ENCODE assay signal across 8 mouse cellular contexts in genomic region chr17:33909869-33910250, GRCm38 (mm10). TPM values are rescaled to one million over a fixed set of nuclear protein-coding genes. Genes with fewer than 3 reads are reported as not detected.
A peak's percentile ranks its signal among the peaks of the same experiment; 100 is the strongest.
DNase-seq lines count a peak whose midpoint lies in the region; ATAC-seq and TF ChIP-seq lines count a peak whose summit lies in the region.

No protein-coding gene starts in this region.

- H3K36me3 ChIP-seq in embryonic facial prominence, embryonic 11.5 days (replicated peaks; ENCODE audit: control insufficient read depth, insufficient read depth, low read depth, low read length) = peaks cover 23% of the 10 kb centered on the region
- peaks cover 41% of the 10 kb centered on the region for H3K36me3 ChIP-seq in heart, postnatal 0 days (replicated peaks; ENCODE audit: control insufficient read depth, insufficient read depth, low read length)
- peaks cover 43% of the 10 kb centered on the region for H3K36me3 ChIP-seq in megakaryocyte, embryonic 14.5 days (replicated peaks; ENCODE audit: low read length)

- 1% methylated on average over 14 of the region's 14 CpGs for WGBS in embryonic facial prominence, embryonic 11.5 days
- under 1% methylated on average over 14 of the region's 14 CpGs for WGBS in heart, postnatal 0 days

- H3K27me3 ChIP-seq in embryonic facial prominence, embryonic 11.5 days (ENCODE audit: control insufficient read depth, insufficient read depth, low read length) = no peaks in the 10 kb centered on the region; the same call in 1 of the 2 replicates
- H3K27me3 ChIP-seq in heart, postnatal 0 days (ENCODE audit: control insufficient read depth, insufficient read depth, low read length) = no peaks in the 10 kb centered on the region
- H3K27me3 ChIP-seq in megakaryocyte, embryonic 14.5 days (replicated peaks) = no peaks in the 10 kb centered on the region

- 0 out of 2 replicates have a peak, but pooled peaks have one; percentile 2 for ATAC-seq in embryonic facial prominence, embryonic 11.5 days (replicated peaks; ENCODE audit: insufficient number of reproducible peaks, low FRiP score, low TSS enrichment, low read depth)
- no peak for ATAC-seq in heart, postnatal 0 days (ENCODE audit: insufficient read depth, low read depth)

- peak overlapping the region; percentile 69 for H3K4me2 ChIP-seq in embryonic facial prominence, embryonic 11.5 days (ENCODE audit: low read depth, low read length)
- H3K4me2 ChIP-seq in heart, postnatal 0 days (ENCODE audit: low read depth, low read length) = peak overlapping the region; percentile 83

- TF ChIP-seq CTCF in heart, postnatal 0 days (IDR thresholded peaks at IDR 0.05; ENCODE audit: low read depth) = no peak

- peak overlapping the region; percentile 87 for H3K4me3 ChIP-seq in embryonic facial prominence, embryonic 11.5 days (ENCODE audit: low read depth, low read length)
- peak overlapping the region; percentile 93 for H3K4me3 ChIP-seq in heart, postnatal 0 days (ENCODE audit: low read depth, low read length)
- peak overlapping the region; percentile 92 for H3K4me3 ChIP-seq in megakaryocyte, embryonic 14.5 days (replicated peaks)

- H3K9me3 ChIP-seq in embryonic facial prominence, embryonic 11.5 days (replicated peaks; ENCODE audit: control insufficient read depth, low read length) = no peaks in the 10 kb centered on the region
- H3K9me3 ChIP-seq in heart, postnatal 0 days (replicated peaks; ENCODE audit: control insufficient read depth, low read length) = no peaks in the 10 kb centered on the region
- H3K9me3 ChIP-seq in megakaryocyte, embryonic 14.5 days = no peaks in the 10 kb centered on the region

- peak overlapping the region; percentile 78 for H3K27ac ChIP-seq in embryonic facial prominence, embryonic 11.5 days (replicated peaks; ENCODE audit: low read depth, low read length)
- H3K27ac ChIP-seq in heart, postnatal 0 days (ENCODE audit: low read depth) = peak overlapping the region; percentile 96

- H3K4me1 ChIP-seq in embryonic facial prominence, embryonic 11.5 days (ENCODE audit: control insufficient read depth, insufficient read depth, low read length) = no peaks in the 10 kb centered on the region
- peaks cover 8% of the 10 kb centered on the region for H3K4me1 ChIP-seq in heart, postnatal 0 days (ENCODE audit: control insufficient read depth, insufficient read depth)
- H3K4me1 ChIP-seq in megakaryocyte, embryonic 14.5 days = peaks cover 68% of the 10 kb centered on the region

- peak; percentile 50 to 72 for DNase-seq in right cerebral cortex, postnatal 10 days (ENCODE audit: low spot score in 2 of 2)
- no peak for DNase-seq in right cerebral cortex, adult 2 months (ENCODE audit: low spot score in 2 of 2)
- peak; percentile 47 for DNase-seq in embryonic facial prominence, embryonic 11.5 days (ENCODE audit: low spot score)
- DNase-seq in heart, postnatal 0 days (ENCODE audit: low spot score) = peak; percentile 21
- peak; percentile 60 to 74 for DNase-seq in kidney, postnatal 36 days
- peak; percentile 56 for DNase-seq in thymus, postnatal 4 days
- no peak for DNase-seq in frontal cortex, postnatal 36 days (ENCODE audit: low spot score in 2 of 2)

- H3K9ac ChIP-seq in embryonic facial prominence, embryonic 11.5 days (replicated peaks; ENCODE audit: low read length) = peak overlapping the region; percentile 89
- peak overlapping the region; percentile 84 for H3K9ac ChIP-seq in heart, postnatal 0 days (replicated peaks; ENCODE audit: low read depth, low read length)

- no peak for TF ChIP-seq EP300 in heart, postnatal 0 days (IDR thresholded peaks at IDR 0.05; ENCODE audit: low read depth)

RNA-seq across cellular contexts. Expression of gene Daxx, which starts 0.6 kb away (rescaled TPM):
- polyA plus RNA-seq in embryonic facial prominence, embryonic 11.5 days (2014; fragmentation: Nextera tagmentation; extraction: Ambion mirVana) = 55.0 and 59.9 TPM in 2 replicates
- 15.2 and 19.3 TPM in 2 replicates for total RNA-seq in heart, postnatal 0 days (2014; rRNA removed; ENCODE audit: low replicate concordance)
- polyA plus RNA-seq in heart, postnatal 0 days (2015; fragmentation: Nextera tagmentation; extraction: Ambion mirVana) = 18.0 and 20.0 TPM in 2 replicates
- 11.0 and 20.0 TPM in 2 replicates for polyA plus RNA-seq in megakaryocyte, embryonic 14.5 days (2012; ENCODE audit: insufficient read depth, low replicate concordance)

RNA-seq across cellular contexts. Expression of gene Platr17, which starts 4.9 kb away (rescaled TPM):
- 0.36 TPM in 2 replicates for polyA plus RNA-seq in embryonic facial prominence, embryonic 11.5 days (2014; fragmentation: Nextera tagmentation; extraction: Ambion mirVana)
- not detected in 2 replicates for total RNA-seq in heart, postnatal 0 days (2014; rRNA removed; ENCODE audit: low replicate concordance)
- polyA plus RNA-seq in heart, postnatal 0 days (2015; fragmentation: Nextera tagmentation; extraction: Ambion mirVana) = not detected in 2 replicates
- polyA plus RNA-seq in megakaryocyte, embryonic 14.5 days (2012; ENCODE audit: insufficient read depth, low replicate concordance) = not detected in 2 replicates

RNA-seq across cellular contexts. Expression of gene Tapbp, which starts 5.8 kb away (rescaled TPM):
- polyA plus RNA-seq in embryonic facial prominence, embryonic 11.5 days (2014; fragmentation: Nextera tagmentation; extraction: Ambion mirVana) = 11.3 and 12.8 TPM in 2 replicates
- 50.9 and 84.1 TPM in 2 replicates for total RNA-seq in heart, postnatal 0 days (2014; rRNA removed; ENCODE audit: low replicate concordance)
- 47.6 and 51.3 TPM in 2 replicates for polyA plus RNA-seq in heart, postnatal 0 days (2015; fragmentation: Nextera tagmentation; extraction: Ambion mirVana)
- 362 and 606 TPM in 2 replicates for polyA plus RNA-seq in megakaryocyte, embryonic 14.5 days (2012; ENCODE audit: insufficient read depth, low replicate concordance)

RNA-seq across cellular contexts. Expression of gene Zbtb22, which starts 5.8 kb away (rescaled TPM):
- 7.3 and 8.4 TPM in 2 replicates for polyA plus RNA-seq in embryonic facial prominence, embryonic 11.5 days (2014; fragmentation: Nextera tagmentation; extraction: Ambion mirVana)
- 29.1 and 42.9 TPM in 2 replicates for total RNA-seq in heart, postnatal 0 days (2014; rRNA removed; ENCODE audit: low replicate concordance)
- 10.1 and 12.0 TPM in 2 replicates for polyA plus RNA-seq in heart, postnatal 0 days (2015; fragmentation: Nextera tagmentation; extraction: Ambion mirVana)
- 45.3 and 51.7 TPM in 2 replicates for polyA plus RNA-seq in megakaryocyte, embryonic 14.5 days (2012; ENCODE audit: insufficient read depth, low replicate concordance)

RNA-seq across cellular contexts. Expression of gene Kifc1, which starts 19.4 kb away (rescaled TPM):
- 9.4 and 13.4 TPM in 2 replicates for polyA plus RNA-seq in embryonic facial prominence, embryonic 11.5 days (2014; fragmentation: Nextera tagmentation; extraction: Ambion mirVana)
- 17.0 and 30.1 TPM in 2 replicates for total RNA-seq in heart, postnatal 0 days (2014; rRNA removed; ENCODE audit: low replicate concordance)
- polyA plus RNA-seq in heart, postnatal 0 days (2015; fragmentation: Nextera tagmentation; extraction: Ambion mirVana) = 2.0 and 2.1 TPM in 2 replicates
- 9.8 and 31.7 TPM in 2 replicates for polyA plus RNA-seq in megakaryocyte, embryonic 14.5 days (2012; ENCODE audit: insufficient read depth, low replicate concordance)

Comparison
In these comparisons a context has a peak if more than half of its experiments do, and no peak if none do; other contexts are left out.
1. DNase-seq: peak in right cerebral cortex, postnatal 10 days (2 of 2), embryonic facial prominence, embryonic 11.5 days (single experiment), heart, postnatal 0 days (single experiment), kidney, postnatal 36 days (2 of 2) and thymus, postnatal 4 days (single experiment); none in right cerebral cortex, adult 2 months (0 of 2) and frontal cortex, postnatal 36 days (0 of 2).
2. Peak in every context shown above with its lines, with median percentiles within 50 percentile points of each other: H3K4me3 ChIP-seq.